In the genomic region with DNA sequence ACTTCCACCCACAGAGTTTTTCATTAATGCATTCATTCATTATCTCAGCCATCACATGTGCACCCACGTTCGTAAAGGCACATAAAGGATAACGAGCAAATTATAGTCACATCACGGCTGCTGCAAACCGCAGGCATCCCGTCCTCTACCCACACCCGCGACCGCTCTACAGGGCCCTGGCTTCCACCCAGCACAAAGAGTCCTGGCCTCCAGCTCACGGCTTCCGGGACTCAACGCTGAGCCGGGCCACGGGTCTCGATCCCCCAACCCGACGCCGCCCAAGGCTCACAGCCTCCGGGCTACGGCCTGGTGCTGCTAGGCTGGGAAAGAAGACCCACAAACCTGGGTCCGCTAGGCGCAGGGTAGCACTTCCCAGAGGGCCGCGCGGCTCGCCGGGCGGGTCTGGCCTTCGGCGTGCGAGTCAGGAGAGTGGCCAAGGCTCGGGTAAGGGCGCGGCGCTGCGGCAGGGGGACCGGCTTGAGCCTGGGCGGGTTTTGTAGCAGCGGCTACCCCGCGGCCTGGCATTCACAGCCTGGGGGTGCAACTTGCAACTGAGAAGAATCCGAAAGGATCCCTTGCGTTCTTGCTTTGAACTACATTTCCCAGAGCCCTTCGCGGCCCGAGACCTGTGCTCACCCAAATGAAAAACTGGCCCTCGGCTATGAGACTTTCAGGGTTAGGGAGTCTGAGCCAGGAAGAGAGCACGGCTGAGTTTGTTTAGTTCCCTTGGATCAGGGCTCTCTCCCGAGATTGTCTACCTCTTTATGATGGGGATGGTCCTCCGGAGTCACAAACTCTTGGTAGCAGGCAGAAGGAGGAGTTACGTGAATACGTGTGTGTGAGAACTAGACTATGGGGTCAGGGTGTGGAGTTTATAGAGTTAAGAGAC, we compare ENCODE assay signal across 1 mouse cellular context.
TF ChIP-seq lines count a peak whose summit lies in the region.

A gene (minus strand): TSS at position 577 of the 889 bp plus-strand sequence.

TF ChIP-seq in CH12.LX, 34 proteins besides CTCF, POLR2A, EP300 and RAD21 (continued from another document):
- TF ChIP-seq MXI1 (IDR thresholded peaks at IDR 0.05; ENCODE audit: low read depth, low read length) (peak; percentile 53; the same call in 1 of the 2 replicates), MAFK (IDR thresholded peaks at IDR 0.05; ENCODE audit: insufficient replicate concordance, low read length) (no peak), UBTF (IDR thresholded peaks at IDR 0.05; ENCODE audit: low read depth, low read length) (peak; percentile 94), ZKSCAN1 (IDR thresholded peaks at IDR 0.05; ENCODE audit: borderline replicate concordance, low read depth, low read length) (no peak)
